Mouse (Mus musculus): ENCODE measurements at regions not wholly inside any gene's neighbourhood (a gene's known extent, or its start where the extent isn't known, plus 50 kb on each side); places are given as distances from the start of the nearest gene placed in this dataset.
A peak's percentile ranks its signal among the peaks of the same experiment; 100 is the strongest.
"Not testable (repeated sequence)": the region's sequence is repeated elsewhere in the genome, so short reads cannot be mapped to it uniquely, and the experiment has no call there.

DNA sequence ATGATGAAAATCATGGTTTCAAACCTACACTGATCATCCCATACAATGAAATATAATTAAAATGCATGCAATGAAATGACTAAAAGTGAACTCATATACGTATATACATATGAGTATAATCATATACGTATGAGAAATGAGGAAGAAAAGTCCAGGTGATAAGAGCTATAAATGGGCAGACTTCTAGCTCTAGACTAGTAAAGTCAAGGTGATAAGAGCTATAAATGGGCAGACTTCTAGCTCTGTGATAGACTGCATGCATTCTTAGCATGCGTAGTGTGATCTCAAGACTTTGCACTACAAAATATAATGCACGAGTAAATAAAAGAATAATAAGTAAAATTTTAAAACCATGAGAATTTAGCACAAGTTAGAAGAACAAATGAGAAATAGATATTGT is 606.2 kb upstream of the Gpc5 start:
- DNase-seq: no peak

DNA sequence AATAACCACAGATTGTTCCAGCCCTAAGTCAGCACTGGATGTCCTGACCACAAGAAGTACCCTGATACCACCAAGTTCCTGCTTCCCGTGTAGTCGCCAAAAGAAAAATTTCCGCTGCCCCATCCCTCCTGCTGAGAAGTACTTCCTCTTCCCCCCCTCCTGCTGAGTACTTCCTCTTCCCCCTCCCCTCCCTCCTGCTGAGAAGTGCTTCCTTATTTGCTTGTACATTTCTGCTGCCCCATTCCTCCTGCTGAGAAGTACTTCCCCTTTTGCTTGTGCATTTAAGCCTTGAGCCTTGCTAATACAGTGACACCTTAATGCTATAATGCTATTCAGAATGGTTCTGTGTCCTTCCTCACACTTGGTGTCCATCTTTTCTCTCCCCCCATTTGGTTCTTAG is 598.6 kb upstream of the Gpc5 start:
- DNase-seq: not testable (repeated sequence)

DNA sequence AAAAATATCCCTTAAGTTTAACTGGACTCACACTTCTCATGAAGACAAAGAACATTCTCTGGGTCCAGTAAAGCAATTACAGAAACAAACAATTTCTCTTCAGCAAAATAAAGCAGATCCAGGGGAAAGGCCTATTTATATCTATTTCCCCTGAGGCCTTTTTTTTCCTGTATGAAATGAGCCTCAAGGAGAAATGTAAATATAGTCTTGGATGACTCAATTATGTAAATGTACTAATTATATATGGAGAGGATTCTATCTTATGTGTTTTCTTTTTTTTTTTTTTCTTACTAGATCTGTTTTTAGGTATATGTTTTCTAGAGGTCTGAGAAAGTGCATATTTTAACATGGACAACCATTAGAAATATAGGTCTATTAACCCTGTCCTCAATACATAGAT is 587.0 kb upstream of the Gpc5 start:
- DNase-seq: no peak

DNA sequence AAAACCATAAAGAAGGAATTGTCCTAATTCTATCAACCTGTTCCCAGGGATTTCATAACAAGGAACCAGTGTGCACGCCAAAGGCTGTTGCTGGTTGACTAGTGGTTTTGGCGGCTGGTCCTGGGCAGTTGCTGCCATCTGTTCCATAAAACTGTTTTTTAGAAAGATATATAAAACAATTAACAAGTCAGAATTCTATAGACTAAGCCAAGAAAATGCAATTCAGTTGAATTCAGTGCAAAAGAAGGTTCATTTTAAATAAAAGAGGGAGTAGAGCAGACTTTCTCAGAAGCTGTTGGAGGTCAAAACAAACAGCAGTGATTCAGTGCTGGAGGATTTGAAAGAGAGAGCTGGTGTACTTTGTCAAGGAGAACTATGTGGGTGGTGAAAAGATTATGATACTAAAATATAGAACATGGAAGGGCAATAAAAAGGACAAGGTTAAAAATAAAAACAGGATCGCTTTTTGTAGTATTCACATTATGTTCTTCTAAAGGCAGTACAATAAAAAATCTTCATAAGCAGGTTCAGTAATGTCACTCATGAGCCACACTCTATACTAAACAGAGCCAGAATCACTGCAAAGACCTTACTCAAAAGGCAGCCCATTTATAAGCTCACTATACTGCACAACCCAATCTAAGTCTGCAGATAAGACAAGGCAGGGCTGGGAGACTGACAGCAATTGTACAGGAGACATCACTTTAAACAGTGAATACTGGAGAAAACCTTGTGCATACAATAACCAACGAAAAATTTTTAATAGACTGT is 543.9 kb upstream of the Gpc5 start:
- DNase-seq: no peak

DNA sequence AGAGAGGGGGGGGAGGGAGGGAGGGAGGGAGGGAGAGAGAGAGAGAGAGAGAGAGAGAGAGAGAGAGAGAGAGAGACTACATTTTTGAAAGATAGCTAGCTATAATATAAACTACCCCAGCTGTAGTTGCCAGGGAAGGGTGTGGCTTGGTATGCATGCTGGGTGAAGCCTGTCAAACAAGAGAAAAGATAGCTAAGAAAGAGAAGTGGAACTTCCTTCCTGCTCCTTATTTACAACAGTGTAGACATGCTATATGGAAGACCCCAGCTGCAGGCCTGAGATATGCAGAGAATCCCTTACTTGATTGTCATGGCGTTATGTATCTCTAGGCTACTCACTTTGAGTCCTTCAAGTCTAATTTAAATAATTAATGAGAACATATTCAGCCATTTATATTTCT is 542.9 kb upstream of the Gpc5 start:
- DNase-seq: no peak

DNA sequence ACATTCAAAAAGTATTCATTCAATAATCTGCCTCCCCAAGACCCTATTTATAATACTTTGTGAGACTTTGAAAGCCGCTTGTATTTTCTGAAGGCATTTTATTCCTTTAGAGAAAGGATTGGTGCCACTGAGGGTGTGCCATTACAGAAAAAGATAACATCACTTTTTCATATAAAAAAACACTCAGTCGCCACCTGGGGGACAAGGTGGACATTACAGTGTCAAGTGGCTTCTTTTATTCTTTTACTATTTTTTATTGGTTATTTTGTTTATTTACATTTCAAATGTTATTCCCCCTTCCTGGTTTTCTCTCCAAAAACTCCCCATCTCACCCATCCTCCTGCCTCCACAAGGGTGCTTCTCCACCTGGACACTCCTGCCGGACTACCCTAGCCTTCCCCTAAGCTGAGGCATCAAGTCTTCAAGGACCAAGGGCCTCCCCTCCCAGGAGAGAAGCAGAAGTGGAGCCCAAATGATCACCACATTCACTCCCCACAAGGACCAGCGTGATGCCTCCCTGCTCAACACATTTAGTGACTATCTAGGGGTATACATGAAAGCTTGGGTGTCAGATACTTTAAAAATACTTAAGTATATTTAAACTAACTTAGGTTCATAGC is 525.5 kb upstream of the Gpc5 start:
- DNase-seq: peak; percentile 3

DNA sequence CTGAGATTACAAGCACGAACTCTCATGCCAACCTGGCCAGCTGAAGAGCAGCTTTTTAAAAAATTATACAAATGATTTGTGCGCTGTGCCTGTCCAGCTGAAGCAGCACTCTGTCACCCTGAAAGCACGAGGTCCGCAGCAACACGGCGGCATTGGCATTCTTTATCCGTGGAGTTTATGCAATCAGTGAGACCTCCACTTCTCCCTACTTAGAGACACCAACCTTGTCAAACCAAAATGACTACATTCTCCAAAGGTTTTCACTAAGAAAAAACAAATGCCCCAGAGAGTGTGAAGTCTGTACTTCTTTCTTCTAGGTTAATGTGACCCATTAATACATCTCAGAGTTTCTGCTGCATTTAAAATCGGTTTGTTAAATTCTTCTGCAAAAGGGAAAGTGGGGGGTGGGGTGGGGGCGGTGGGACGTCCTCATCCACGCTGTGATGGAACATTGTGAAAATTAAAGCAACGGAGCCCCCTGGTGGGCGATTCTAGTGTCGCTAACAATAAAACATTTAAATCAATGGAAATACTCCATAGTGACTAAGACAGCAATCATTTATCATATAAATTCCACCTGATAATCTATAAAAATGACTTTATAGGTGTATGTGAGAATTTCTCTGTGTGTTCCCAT is 524.2 kb upstream of the Gpc5 start:
- peak; percentile 63 for DNase-seq

DNA sequence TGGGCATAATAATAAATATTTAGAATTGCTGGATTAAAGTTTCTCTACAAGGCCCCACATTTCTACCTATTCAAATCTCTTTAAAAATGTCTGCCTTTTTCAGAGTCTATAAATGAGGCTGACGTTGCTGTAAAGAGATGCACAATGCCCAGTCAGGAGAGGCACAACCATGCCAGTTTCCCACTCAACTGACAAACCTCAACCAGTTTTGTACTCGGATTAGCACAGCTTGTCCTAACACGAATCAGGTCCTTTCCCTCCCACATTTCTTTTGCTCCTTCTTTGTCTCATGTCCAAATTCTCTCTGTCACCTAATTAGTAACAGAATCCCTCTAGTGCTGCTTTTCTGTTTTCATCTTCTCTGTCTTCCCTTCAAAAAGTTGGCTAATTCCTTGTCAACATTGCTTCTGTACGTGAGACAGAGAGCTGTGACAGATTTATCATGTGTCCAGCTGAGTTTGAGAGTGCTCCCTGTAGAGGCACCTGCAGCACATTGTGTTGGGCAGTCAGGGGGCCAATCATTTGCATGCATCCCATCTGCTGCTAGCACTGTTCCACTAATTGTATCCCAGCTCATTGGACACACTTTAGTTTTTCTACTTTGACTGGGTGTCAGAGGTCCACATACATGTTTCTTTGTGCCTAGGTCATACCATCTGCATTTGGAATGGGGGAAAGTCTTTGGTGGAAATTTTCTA is 504.5 kb upstream of the Gpc5 start:
- no peak for DNase-seq

DNA sequence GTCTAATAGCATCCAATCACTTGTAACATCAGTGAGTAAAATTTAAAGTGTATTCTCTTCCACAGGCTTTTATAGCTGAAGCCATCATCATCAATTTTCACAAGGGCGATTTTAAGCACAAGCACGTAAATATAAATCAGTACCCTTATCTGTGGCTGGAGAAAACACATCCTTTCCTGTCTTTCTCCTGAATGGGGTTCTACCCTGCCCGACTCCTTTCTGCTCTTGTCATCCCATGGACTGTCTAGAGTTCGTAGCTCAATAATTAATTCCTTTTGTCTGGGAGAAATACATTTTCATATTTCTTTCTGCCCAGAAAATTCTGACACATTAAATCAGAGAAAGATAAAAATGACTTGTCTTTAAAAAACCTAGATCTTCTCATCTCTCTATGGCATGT is 482.7 kb upstream of the Gpc5 start:
- no peak for DNase-seq

DNA sequence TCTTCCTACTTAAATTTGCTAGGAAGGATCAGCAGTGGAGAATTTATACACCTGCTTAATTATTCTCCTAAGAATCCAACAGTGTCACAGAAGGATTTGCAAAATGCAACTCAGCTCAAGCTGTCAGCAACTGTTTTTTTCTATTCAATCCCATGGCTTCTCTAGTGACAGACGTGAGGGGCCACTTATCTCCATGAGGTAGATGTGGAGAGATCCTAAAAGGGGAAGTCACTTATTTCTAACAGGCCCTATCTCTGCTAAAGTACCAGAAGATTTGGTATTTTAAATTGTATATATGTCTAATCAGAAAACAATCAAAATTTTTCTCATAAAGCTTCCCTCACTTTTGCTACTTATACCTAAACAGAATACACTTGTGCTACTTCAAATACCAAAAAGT is 479.6 kb upstream of the Gpc5 start:
- DNase-seq: no peak

DNA sequence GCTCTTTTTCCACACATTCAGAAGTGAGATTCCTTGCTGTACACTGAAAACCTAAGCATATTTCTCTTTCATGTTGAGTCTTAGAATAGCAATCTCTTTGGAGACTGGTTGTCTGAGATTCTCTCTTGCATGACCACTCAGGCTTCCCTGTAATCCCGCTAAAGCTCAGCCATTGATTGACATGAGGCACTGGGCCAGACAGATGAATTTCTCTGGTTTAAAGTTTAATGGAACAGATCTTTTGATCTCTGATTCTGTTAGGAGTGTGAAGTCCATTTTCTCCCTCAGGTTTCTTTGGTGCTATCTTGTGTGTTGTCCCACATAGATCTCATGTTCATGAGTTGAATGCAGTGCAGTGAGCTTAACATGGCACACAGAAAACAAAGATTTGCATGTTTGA is 435.4 kb upstream of the Gpc5 start:
- DNase-seq: peak; percentile 11

DNA sequence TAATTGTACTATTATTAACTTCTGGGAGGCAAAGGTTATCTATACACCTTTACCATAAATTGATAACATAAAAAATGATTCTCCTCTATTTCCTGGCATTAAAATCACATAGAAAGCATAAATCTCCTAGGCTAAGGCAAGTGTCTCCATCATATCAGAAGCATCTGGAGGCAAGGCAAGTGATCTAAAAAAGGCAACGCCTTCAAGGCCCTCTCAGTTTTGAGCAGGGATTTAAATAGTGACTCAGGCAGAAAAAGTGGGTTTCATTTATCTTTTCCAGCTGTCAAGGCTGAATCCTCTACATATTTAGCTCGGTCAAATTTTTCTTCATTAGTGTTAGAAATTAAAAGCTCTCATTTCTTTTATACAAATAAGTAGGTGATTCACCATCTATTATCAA is 430.0 kb upstream of the Gpc5 start:
- no peak for DNase-seq

DNA sequence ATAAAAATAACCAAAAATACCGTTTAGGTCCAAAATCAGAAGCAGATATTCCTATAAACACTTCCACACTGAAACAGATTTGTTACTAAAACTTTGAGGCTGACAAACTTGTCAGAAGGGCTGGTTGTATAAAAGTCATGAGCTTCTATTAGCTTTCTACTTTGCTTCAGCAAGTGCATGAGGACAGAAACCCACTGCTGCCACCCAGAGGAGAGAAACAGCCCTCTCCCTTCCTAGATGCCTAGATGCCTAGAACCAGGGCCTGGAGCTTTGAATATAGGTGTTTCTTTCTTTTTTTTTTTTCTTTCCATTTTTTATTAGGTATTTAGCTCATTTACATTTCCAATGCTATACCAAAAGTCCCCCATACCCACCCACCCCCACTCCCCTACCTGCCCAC is 406.9 kb upstream of the Gpc5 start:
- DNase-seq: peak; percentile 21

DNA sequence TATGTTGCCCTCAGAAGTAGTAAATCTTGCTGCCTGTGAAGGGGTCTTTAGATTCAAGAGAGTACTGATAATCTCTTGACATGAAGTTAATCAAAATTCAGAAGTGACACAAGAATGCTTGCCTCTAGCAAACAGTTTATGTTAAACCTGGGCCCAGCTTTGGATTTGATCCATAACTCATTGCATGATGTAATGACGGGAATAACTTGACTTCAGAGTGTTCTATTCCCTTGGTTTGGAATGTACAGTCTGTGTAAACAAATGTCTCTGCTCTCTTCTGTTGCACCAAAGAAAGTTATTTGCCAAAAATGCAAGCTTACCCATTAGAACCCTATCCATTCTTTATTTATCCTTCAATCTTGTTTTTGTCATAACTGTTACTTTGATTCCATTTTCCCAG is 397.1 kb upstream of the Gpc5 start:
- DNase-seq: no peak

DNA sequence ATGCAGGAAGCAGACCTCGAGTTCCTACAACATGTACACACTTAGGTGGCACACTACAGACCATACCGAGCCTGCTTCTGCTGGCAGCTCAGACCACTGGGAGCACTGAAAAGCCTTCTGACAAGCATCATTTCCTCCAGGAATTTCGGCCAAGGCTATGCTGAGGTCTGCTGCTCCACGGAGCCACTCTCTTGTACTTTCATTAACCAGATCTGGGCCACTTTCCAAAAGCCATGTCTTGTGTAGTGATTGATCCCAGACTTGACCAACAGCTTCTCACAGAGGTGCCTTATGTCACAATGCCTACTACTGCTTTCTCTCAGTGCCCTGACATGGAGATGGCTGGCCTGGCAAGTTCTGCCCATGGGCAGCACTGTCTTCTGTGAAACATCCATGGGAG is 394.5 kb upstream of the Gpc5 start:
- peak; percentile 38 for DNase-seq

DNA sequence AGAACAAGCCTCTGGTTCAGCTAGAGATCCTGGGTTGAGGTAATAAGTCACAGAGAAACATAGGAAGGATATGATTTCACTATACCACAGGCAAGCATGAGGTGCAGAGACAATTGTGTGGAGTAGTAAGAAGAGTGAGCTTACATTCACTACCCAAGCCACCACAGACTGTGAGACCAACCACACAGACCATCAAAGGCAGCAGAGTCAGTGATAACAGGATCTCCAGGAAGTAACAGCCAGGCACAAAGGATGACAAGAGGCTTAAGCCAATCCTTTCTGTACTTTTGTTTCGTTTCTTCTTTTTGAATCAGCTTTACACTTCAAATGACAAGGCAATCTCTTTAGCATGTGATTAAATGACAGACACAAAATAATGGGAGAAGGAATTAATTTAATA is 368.9 kb upstream of the Gpc5 start:
- DNase-seq: no peak

DNA sequence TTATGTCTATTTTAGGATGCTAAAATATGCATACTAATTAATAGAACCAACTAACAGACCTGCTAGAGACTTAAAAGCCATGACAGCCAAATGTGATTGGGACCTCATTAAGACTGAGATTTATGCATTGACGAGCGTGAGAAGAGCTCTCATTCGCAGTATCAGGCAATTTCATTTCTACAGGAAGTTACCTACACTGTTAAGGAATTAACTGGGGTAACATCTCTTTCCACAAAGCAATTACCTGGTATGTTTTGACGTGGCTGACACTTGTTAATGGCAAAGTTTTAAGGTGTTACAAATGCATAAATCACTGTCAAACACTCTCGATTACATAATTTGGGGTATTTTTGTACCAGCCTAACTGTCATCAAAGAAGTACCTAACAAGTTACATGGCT is 324.7 kb upstream of the Gpc5 start:
- DNase-seq: no peak

DNA sequence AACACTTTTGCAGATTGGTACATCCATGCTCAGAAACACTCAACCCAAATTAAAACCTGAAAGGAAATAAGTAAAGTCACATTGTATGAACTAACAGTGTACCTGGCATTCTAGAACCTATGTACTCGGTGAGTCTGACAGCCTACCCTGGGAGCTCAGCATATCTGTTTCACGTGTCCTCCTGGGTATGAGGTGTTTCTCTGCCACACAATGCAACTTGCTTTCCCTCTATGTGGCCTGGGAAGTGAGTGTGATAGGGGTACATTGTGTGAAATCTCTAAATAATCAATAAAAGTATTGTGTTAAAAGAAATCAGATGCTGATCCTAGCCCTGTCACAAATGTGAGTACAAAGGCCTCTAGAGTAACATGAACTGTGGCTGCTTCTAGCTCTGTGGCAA is 315.3 kb upstream of the Gpc5 start:
- no peak for DNase-seq

DNA sequence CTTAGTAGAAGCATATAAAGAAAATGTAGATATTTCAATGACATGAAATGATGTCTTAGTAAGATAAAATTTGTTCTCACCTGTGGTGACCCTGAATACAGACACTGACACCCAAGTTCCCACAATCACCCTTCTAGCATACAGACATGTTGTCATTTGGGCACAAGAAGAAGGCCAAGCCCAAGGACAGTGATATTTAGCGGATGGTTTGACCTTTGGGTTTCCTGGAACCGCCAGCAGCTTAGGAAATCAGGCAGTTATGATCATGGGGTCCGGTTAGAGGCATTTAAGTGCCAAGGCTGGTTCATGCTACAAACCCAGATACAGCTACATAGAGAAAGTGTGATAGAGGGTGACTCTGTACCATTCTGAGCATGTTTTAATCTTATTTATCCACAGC is 310.2 kb upstream of the Gpc5 start:
- DNase-seq: no peak

DNA sequence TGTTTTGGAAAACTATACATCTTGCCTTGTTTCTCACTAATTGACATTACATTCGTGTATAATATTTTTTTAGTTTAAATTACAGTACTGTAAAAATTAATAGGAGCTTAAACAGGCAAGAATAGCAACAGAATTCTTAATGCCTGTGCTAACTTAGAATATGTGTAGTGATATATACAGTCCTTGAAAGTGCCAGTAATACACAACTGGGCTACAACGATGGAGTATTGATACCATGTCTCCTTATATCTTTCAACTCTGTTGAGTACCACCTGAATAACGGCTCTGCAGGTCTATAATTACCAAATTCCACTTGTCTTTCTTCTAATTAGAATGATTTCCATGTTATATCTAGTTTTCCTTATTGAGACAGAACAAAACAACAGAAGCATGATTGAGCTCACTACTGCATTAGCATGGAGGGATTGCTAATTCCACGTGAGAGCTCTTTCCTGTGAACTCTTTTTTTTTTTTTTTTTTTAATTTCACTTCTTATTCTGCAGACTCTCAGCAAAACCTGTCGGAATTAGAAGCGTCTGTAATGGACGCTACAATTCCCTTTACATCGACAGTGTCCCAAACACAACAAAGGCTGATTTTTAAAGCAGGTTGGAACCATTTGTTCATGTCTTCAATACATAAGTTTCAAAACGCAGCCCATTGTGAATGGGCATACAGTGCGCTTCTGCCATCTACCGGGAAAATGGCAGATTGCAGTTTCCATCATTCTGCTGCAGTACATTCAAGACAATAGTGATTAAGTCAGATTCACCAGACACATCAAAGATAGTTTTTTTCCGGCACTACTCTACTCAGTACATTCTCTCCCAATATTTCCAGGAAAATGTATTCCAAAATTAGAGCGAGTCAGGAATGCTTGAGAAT is 300.8 kb upstream of the Gpc5 start:
- DNase-seq: peak; percentile 76

DNA sequence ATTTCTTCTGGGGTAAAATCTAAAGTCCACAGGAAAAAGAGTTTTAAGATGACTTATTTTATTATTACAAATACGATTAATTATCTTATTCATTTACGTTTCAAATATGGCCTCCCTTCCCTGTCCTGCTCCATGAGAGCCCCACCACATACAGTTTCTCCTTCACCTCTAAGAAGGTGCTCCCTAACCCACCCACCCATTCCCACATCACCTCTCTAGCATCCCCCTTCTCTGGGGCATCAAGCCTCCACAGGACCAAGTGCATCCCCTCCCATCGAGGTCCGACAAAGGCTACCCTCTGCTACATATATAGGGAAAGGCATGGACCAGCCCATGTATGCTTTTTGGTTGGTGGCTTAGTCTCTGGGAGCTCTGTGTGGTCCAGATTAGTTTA is 300.2 kb upstream of the Gpc5 start:
- DNase-seq: no peak

DNA sequence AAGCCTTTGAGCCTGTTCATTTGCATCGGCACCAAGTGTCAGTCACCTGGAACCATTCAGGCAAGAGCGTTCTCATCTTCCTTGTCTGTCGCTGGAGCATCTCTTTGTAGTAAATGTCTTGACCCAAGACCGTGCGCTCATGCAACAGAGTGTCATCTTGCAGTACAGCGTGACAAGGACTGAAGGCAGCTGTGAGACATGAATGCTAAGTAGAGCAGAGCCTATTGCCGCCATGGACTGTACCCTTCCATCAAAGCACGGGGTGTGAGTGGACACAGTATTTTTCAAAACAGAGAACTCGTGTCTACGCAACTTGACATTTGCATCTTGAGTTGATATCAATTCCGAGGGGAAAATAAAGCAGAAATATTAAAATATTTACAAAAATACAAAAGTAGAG is 287.4 kb upstream of the Gpc5 start:
- no peak for DNase-seq

DNA sequence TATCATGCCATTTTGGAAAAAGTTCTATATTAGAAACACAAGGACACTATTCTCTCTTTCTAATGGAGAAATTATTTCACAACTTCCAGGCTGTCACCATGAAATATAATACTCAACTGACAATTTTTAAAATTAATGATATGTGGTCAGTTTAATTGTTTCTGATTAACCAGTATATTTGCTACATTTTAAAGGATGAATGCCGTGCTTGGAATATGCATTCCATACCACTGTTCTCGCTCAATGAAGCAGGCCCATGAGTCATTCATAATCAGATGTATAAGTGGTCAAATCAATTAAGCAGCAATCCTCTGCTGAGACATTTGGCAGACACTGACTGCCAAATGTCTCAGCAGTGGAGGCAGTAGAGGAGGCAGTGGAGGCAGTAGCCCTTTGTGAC is 283.4 kb upstream of the Gpc5 start:
- DNase-seq: no peak
